Mouse (Mus musculus) CH12.LX (cell line): ENCODE measurements around the gene Idh1. TPM values are rescaled to one million over a fixed set of nuclear protein-coding genes. Genes with fewer than 3 reads are reported as not detected.

Source experiments
- DNase-seq: peaks from one replicate; pipeline ENCODE4 v3.0.0-alpha.2; 2013; ENCODE audit errors: extremely low read depth
- H3K27ac ChIP-seq: 2 replicates; pipeline ENCODE4 v1.5.1; 2012; ENCODE audit warnings: low read depth, mild to moderate bottlenecking, control low read depth, moderate library complexity; ENCODE audit not compliant: insufficient read depth
- H3K27me3 ChIP-seq: replicated peaks from 2 replicates; pipeline ENCODE3; 2012; ENCODE audit warnings: inconsistent platforms
- H3K36me3 ChIP-seq, 2 experiments: replicated peaks in 1 of 2; 2 replicates each; pipeline versions ENCODE3 to v1.6.1; 2012; ENCODE audit warnings: inconsistent platforms in 1 of 2, low read length in 1 of 2, mild to moderate bottlenecking in 1 of 2, mixed read lengths in 1 of 2, moderate library complexity in 1 of 2; ENCODE audit not compliant: control insufficient read depth in 1 of 2, insufficient read depth in 1 of 2
- H3K4me1 ChIP-seq, 2 experiments: 2 replicates each; pipeline ENCODE4 v1.6.1; 2012; ENCODE audit warnings: inconsistent platforms in 1 of 2, moderate library complexity in 1 of 2; ENCODE audit not compliant: insufficient read depth in 2 of 2, control insufficient read depth in 1 of 2
- H3K4me2 ChIP-seq: 2 replicates; pipeline ENCODE4 v1.6.1; 2012; ENCODE audit warnings: low read depth, mild to moderate bottlenecking, control low read depth; ENCODE audit not compliant: poor library complexity, insufficient read depth, severe bottlenecking
- H3K4me3 ChIP-seq, 3 experiments: fragments of 150-350 bp in 1 of 3; sonication (generic) in 1 of 3; replicated peaks in 1 of 3; 2 replicates each; pipeline versions ENCODE3 to v1.5.1; 2011 to 2012; ENCODE audit warnings: low read depth in 2 of 3, low read length in 2 of 3, mild to moderate bottlenecking in 2 of 3, moderate library complexity in 2 of 3, control low read depth in 1 of 3, improper control_type of control experiment in 1 of 3, inconsistent platforms in 1 of 3, mixed read lengths in 1 of 3; ENCODE audit not compliant: poor library complexity in 1 of 3
- H3K79me2 ChIP-seq: replicated peaks from 2 replicates; pipeline ENCODE4 v1.6.1; 2012; ENCODE audit warnings: mild to moderate bottlenecking, moderate library complexity; ENCODE audit not compliant: control insufficient read depth, poor library complexity, insufficient read depth, severe bottlenecking; ENCODE audit errors: extremely low read depth
- H3K9ac ChIP-seq: 2 replicates; pipeline ENCODE4 v1.6.1; 2012; ENCODE audit warnings: low read depth, mild to moderate bottlenecking, control low read depth, moderate library complexity; ENCODE audit not compliant: insufficient read depth
- H3K9me3 ChIP-seq: replicated peaks from 2 replicates; pipeline ENCODE3; 2012; ENCODE audit warnings: low read length, inconsistent platforms, mixed read lengths
- CHD1 ChIP-seq: IDR thresholded peaks from 2 replicates; pipeline ENCODE4 v1.6.1; 2012; ENCODE audit warnings: low read depth, low read length, improper control_type of control experiment, inconsistent platforms
- ETS1 ChIP-seq: conservative IDR thresholded peaks from 2 replicates; pipeline ENCODE4 v1.6.1; 2012; ENCODE audit warnings: low read depth, mild to moderate bottlenecking, inconsistent platforms, low read length, improper control_type of control experiment, moderate library complexity
- GABPA ChIP-seq: IDR thresholded peaks from 2 replicates; pipeline ENCODE4 v1.6.1; 2012; ENCODE audit warnings: low read depth, low read length, improper control_type of control experiment, inconsistent platforms; ENCODE audit not compliant: insufficient replicate concordance
- HCFC1 ChIP-seq: IDR thresholded peaks from 2 replicates; pipeline ENCODE4 v1.6.1; 2012; ENCODE audit warnings: low read depth, mild to moderate bottlenecking, inconsistent platforms, low read length, improper control_type of control experiment
- JUND ChIP-seq: conservative IDR thresholded peaks from 2 replicates; pipeline ENCODE4 v1.6.1; 2011; ENCODE audit warnings: low read depth, low read length, improper control_type of control experiment
- KAT2A ChIP-seq: IDR thresholded peaks from 2 replicates; pipeline ENCODE4 v1.6.1; 2012; ENCODE audit warnings: low read length, improper control_type of control experiment, inconsistent platforms; ENCODE audit not compliant: insufficient replicate concordance
- MAFK ChIP-seq: IDR thresholded peaks from 2 replicates; pipeline ENCODE4 v1.6.1; 2011; ENCODE audit warnings: low read length, improper control_type of control experiment; ENCODE audit not compliant: insufficient replicate concordance
- MAZ ChIP-seq: IDR thresholded peaks from 2 replicates; pipeline ENCODE4 v1.6.1; 2012; ENCODE audit warnings: low read depth, mild to moderate bottlenecking, inconsistent platforms, low read length, improper control_type of control experiment, moderate library complexity
- MEF2A ChIP-seq: IDR thresholded peaks from 2 replicates; pipeline ENCODE4 v1.6.1; 2014; ENCODE audit warnings: low read depth, mild to moderate bottlenecking, inconsistent platforms, low read length, improper control_type of control experiment, borderline replicate concordance
- MXI1 ChIP-seq: IDR thresholded peaks from 2 replicates; pipeline ENCODE4 v1.6.1; 2011; ENCODE audit warnings: mild to moderate bottlenecking, low read depth, low read length, improper control_type of control experiment
- PAX5 ChIP-seq: IDR thresholded peaks from 2 replicates; pipeline ENCODE4 v1.6.1; 2012; ENCODE audit warnings: low read length, inconsistent platforms, mixed read lengths
- POLR2AphosphoS2 ChIP-seq: IDR thresholded peaks from 2 replicates; pipeline ENCODE4 v1.6.1; 2011; ENCODE audit warnings: low read depth, low read length, improper control_type of control experiment
- RCOR1 ChIP-seq: conservative IDR thresholded peaks from 2 replicates; pipeline ENCODE4 v1.6.1; 2012; ENCODE audit warnings: low read depth, mild to moderate bottlenecking, inconsistent platforms, low read length, improper control_type of control experiment
- SIN3A ChIP-seq: IDR thresholded peaks from 2 replicates; pipeline ENCODE4 v1.6.1; 2012; ENCODE audit warnings: low read length, improper control_type of control experiment, inconsistent platforms
- USF1 ChIP-seq: IDR thresholded peaks from 2 replicates; pipeline ENCODE4 v1.6.1; 2014; ENCODE audit warnings: low read depth, mild to moderate bottlenecking, inconsistent platforms, low read length, improper control_type of control experiment
- USF2 ChIP-seq: conservative IDR thresholded peaks from 2 replicates; pipeline ENCODE4 v1.6.1; 2011; ENCODE audit warnings: low read depth, low read length, improper control_type of control experiment
- ZKSCAN1 ChIP-seq: IDR thresholded peaks from 2 replicates; pipeline ENCODE4 v1.6.1; 2012; ENCODE audit warnings: low read depth, inconsistent platforms, low read length, improper control_type of control experiment, borderline replicate concordance
- ZNF384 ChIP-seq: IDR thresholded peaks from 2 replicates; pipeline ENCODE4 v1.6.1; 2012; ENCODE audit warnings: low read depth, low read length, improper control_type of control experiment, inconsistent platforms
- dilution Hi-C: fragments of 300-500 bp; cut with MboI; formaldehyde crosslinking; loops from 2 replicates; pipeline ENCODE4 v1.14.3; 2020; ENCODE audit warnings: low sequenced_read_pairs; ENCODE audit not compliant: extremely low pct_unique_long_range_greater_than_20kb, extremely low pct_ligation_motif_present
- in situ Hi-C: fragments of 300-500 bp; cut with MboI; formaldehyde crosslinking; loops from 3 replicates; pipeline ENCODE4 v1.14.3; 2019; ENCODE audit warnings: low sequenced_read_pairs, low pct_ligation_motif_present, low pct_unique_long_range_greater_than_20kb, mixed read lengths
- polyA plus RNA-seq: library from polyadenylated mRNA; unstranded; fragments of >175 nt; gene quantifications from 2 replicates; pipeline ENCODE4 v1.2.1, GENCODE M21; 2012; ENCODE audit warnings: low read depth; ENCODE audit not compliant: insufficient read length
- total RNA-seq, 2 experiments: library from RNA; depleted of rRNA; stranded (reverse); fragments of 300-350 nt in 1 of 2; fragments of >200 nt in 1 of 2; gene quantifications; 2 replicates each; pipeline ENCODE4 v1.2.3; 2012 to 2014

The Idh1 gene
- total and polyA plus RNA-seq, 3 experiments, result 9.3 to 23.4 (median 11.1) TPM

DNA sequence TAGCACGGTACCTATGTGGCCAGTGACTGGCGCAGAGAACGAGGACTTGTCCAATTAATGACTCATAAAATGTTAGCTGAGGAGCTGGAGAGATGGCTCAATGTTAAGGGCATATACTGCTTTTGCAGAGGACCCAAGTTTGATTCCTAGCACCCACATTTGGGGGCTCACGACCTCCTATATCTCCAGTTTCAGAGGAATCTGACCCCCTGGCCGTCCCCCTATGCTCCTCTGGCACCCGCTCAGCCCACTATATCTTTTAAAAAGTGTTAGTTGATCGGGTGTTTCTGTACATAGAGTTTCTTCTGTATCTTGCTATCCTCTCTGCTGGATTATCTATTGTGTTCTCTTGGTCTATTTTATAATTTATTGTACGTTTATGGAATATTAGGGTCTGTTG, 1.3 kb downstream of the Idh1 start:
- dilution Hi-C loops, result no loop called here
- H3K79me2 ChIP-seq, result peaks cover 15% of the 10 kb centered on the region
- H3K9ac ChIP-seq, result no peak overlapping the region
- H3K27ac ChIP-seq, result no peak overlapping the region
- no peaks in the 10 kb centered on the region for H3K36me3 ChIP-seq
- no peaks in the 10 kb centered on the region for H3K27me3 ChIP-seq
- H3K4me2 ChIP-seq, result no peak overlapping the region
- H3K4me1 ChIP-seq, result peaks cover 2 to 24% of the 10 kb centered on the region in 2 experiments; a peak in 2 of 4 replicates
- in situ Hi-C loops, result no loop called here
- no peaks in the 10 kb centered on the region for H3K9me3 ChIP-seq
- TF ChIP-seq GABPA, result no peak
- no peak for TF ChIP-seq ETS1
- no peak for TF ChIP-seq PAX5
- TF ChIP-seq MXI1, result no peak
- TF ChIP-seq RCOR1, result no peak
- no peak for TF ChIP-seq MEF2A
- TF ChIP-seq USF2, result no peak
- TF ChIP-seq KAT2A, result no peak
- no peak for TF ChIP-seq ZNF384
- TF ChIP-seq SIN3A, result no peak
- no peak for TF ChIP-seq POLR2AphosphoS2
- no peak for TF ChIP-seq JUND
- no peak for TF ChIP-seq HCFC1
- no peak for TF ChIP-seq MAFK
- TF ChIP-seq CHD1, result no peak
- TF ChIP-seq MAZ, result no peak
- TF ChIP-seq USF1, result no peak
- no peak for DNase-seq
- no peak overlapping the region for H3K4me3 ChIP-seq

DNA sequence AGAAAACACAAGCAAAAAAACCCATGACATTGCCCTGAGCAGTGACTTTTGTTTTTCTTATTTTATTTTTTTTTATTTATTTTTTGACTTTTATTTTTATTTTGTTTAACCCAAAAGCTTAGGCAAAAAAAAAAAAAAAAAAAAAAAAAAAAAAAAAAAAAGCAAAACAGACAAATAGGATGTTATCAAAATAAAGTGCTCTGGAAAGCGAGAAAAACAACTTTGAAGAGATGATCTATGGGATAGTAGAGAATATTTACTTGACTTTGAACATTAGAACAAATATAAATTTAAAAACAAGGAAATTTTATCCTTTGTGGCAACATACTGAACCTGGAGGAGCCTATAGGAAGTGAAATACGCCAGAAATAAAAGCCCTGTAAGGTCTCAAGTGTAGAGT, 2.3 kb downstream of the Idh1 start:
- in situ Hi-C loops, result no loop called here
- dilution Hi-C loops, result no loop called here
- peak; percentile 52; the same call in 1 of the 2 replicates for TF ChIP-seq ZNF384
- no peak for TF ChIP-seq ZKSCAN1
- no peak for TF ChIP-seq RCOR1
- DNase-seq, result no peak
- peaks cover 2 to 18% of the 10 kb centered on the region in 2 experiments; a peak in 2 of 4 replicates for H3K4me1 ChIP-seq
- H3K27ac ChIP-seq, result no peak overlapping the region
- H3K79me2 ChIP-seq, result peaks cover 15% of the 10 kb centered on the region
- H3K4me3 ChIP-seq, result no peak overlapping the region
- H3K27me3 ChIP-seq, result no peaks in the 10 kb centered on the region
- H3K36me3 ChIP-seq, result no peaks in the 10 kb centered on the region
- H3K4me2 ChIP-seq, result no peak overlapping the region
- no peak overlapping the region for H3K9ac ChIP-seq
- H3K9me3 ChIP-seq, result no peaks in the 10 kb centered on the region
